In the genomic region with DNA sequence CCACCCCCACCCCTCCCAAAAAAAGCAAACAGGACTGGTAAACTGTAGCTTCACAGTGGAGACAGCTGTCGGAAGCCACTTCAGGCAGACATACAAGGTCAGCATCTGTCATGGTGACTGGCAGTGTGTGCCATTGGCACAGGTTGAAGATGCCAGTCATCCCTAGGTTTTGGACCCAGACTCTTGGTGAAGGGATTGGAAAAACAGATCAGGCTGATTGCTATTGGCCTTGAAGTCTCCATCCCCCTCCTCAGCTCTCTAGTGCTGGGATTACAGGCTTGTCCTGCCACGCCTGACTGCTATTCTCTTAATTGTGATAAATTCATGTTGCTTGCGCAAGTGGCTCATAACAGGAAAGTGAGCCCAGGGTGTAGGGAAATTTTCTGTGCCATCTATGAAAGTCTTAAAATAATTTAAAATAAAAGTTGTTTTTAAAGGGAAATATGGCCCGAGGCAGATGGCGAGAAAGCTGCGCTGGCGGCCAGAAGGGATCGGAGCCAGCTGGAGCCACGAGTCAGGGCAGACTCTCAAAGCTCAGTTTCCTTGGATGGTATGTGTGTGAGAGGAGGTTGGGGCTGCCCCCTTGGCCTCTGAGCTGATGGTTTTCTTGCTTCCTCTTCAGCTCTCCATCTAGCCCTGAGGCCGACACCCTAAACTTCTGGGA, we compare ENCODE assay signal across 16 mouse cellular contexts. TPM values are rescaled to one million over a fixed set of nuclear protein-coding genes. Genes with fewer than 3 reads are reported as not detected.
DNase-seq lines count a peak whose midpoint lies in the region; ATAC-seq lines count a peak whose summit lies in the region.
"Had no signal": no experiment of that assay in that cellular context is flagged by ENCODE, and none has a peak within 500 bp of the region (broad histone marks: within the 10 kb centered on the region; RNA-seq: fewer than 3 reads in every experiment).

No protein-coding gene starts in this region.

- H3K9me3 ChIP-seq in forebrain, embryonic 14.5 days (replicated peaks; ENCODE audit: control insufficient read depth, low read length): no peaks in the 10 kb centered on the region
- H3K9me3 ChIP-seq in forebrain, embryonic 11.5 days (ENCODE audit: control insufficient read depth, low read length): no peaks in the 10 kb centered on the region
- H3K9me3 ChIP-seq in midbrain, embryonic 11.5 days (ENCODE audit: control insufficient read depth, low read length): no peaks in the 10 kb centered on the region
- H3K9me3 ChIP-seq in midbrain, embryonic 16.5 days (replicated peaks; ENCODE audit: control insufficient read depth, low read length, poor library complexity, severe bottlenecking): no peaks in the 10 kb centered on the region
- no peaks in the 10 kb centered on the region for H3K9me3 ChIP-seq in forebrain, embryonic 16.5 days (ENCODE audit: control insufficient read depth, low read length)
- H3K9me3 ChIP-seq in heart, embryonic 12.5 days (replicated peaks): no peaks in the 10 kb centered on the region
- H3K9me3 ChIP-seq: G1E; limb, embryonic 10.5 days; neural tube, embryonic 13.5 days had no signal

- no peaks in the 10 kb centered on the region for H3K36me3 ChIP-seq in forebrain, embryonic 14.5 days (ENCODE audit: control insufficient read depth, insufficient read depth, low read length)
- no peaks in the 10 kb centered on the region for H3K36me3 ChIP-seq in forebrain, embryonic 11.5 days (ENCODE audit: control insufficient read depth, insufficient read depth, low read length)
- no peaks in the 10 kb centered on the region for H3K36me3 ChIP-seq in midbrain, embryonic 11.5 days (ENCODE audit: control insufficient read depth, insufficient read depth, low read length)
- no peaks in the 10 kb centered on the region for H3K36me3 ChIP-seq in midbrain, embryonic 16.5 days (ENCODE audit: control insufficient read depth, insufficient read depth, low read length)
- H3K36me3 ChIP-seq in forebrain, embryonic 16.5 days (ENCODE audit: control insufficient read depth, insufficient read depth): no peaks in the 10 kb centered on the region
- no peaks in the 10 kb centered on the region for H3K36me3 ChIP-seq in heart, embryonic 12.5 days
- H3K36me3 ChIP-seq: G1E; limb, embryonic 10.5 days; neural tube, embryonic 13.5 days had no signal

- WGBS in forebrain, embryonic 14.5 days: 76% methylated on average over 10 of the region's 10 CpGs
- 86% methylated on average over 10 of the region's 10 CpGs for WGBS in forebrain, embryonic 11.5 days
- WGBS in midbrain, embryonic 11.5 days: 79% methylated on average over 10 of the region's 10 CpGs
- 79% methylated on average over 10 of the region's 10 CpGs for WGBS in midbrain, embryonic 16.5 days
- 61% methylated on average over 10 of the region's 10 CpGs for WGBS in forebrain, embryonic 16.5 days
- WGBS in heart, embryonic 12.5 days: 81% methylated on average over 10 of the region's 10 CpGs

- no peak overlapping the region for H3K27ac ChIP-seq in forebrain, embryonic 14.5 days (ENCODE audit: low read depth, low read length)
- H3K27ac ChIP-seq in forebrain, embryonic 11.5 days (ENCODE audit: low read depth, low read length): no peak overlapping the region
- H3K27ac ChIP-seq in midbrain, embryonic 11.5 days (ENCODE audit: low read depth, low read length): no peak overlapping the region
- H3K27ac ChIP-seq in midbrain, embryonic 16.5 days (ENCODE audit: low read length): no peak overlapping the region
- peak overlapping the region; percentile 0; the same call in 1 of the 2 replicates for H3K27ac ChIP-seq in forebrain, embryonic 16.5 days (ENCODE audit: low read length)
- H3K27ac ChIP-seq in heart, embryonic 12.5 days (ENCODE audit: poor library complexity, severe bottlenecking): no peak overlapping the region
- H3K27ac ChIP-seq: limb, embryonic 10.5 days; neural tube, embryonic 13.5 days had no signal

- DNase-seq in forebrain, embryonic 14.5 days (ENCODE audit: low spot score): peak; percentile 58
- no peak for DNase-seq in forebrain, embryonic 11.5 days (ENCODE audit: low spot score)
- peak; percentile 62 for DNase-seq in midbrain, embryonic 11.5 days (ENCODE audit: low spot score, missing footprints)
- peak; percentile 68 to 70 for DNase-seq in right cerebral cortex, postnatal 10 days (ENCODE audit: low spot score in 2 of 2)
- no peak for DNase-seq in adrenal gland, adult 18-20 months (ENCODE audit: low spot score in 2 of 2)
- DNase-seq: heart, postnatal 14 days; liver, postnatal 0 days had no signal

- peak; percentile 42; the same call in 1 of the 2 replicates for ATAC-seq in forebrain, embryonic 14.5 days
- ATAC-seq in forebrain, embryonic 11.5 days (replicated peaks; ENCODE audit: low FRiP score): no peak
- ATAC-seq in midbrain, embryonic 11.5 days (ENCODE audit: low FRiP score): no peak
- ATAC-seq in midbrain, embryonic 16.5 days: no peak
- peak; percentile 72 for ATAC-seq in forebrain, embryonic 16.5 days
- no peak for ATAC-seq in heart, embryonic 12.5 days (ENCODE audit: insufficient number of reproducible peaks, low FRiP score)
- ATAC-seq: liver, postnatal 0 days had no signal

- no peak overlapping the region for H3K4me2 ChIP-seq in forebrain, embryonic 14.5 days (ENCODE audit: low read length)
- no peak overlapping the region for H3K4me2 ChIP-seq in forebrain, embryonic 11.5 days (ENCODE audit: low read depth, low read length, severe bottlenecking)
- H3K4me2 ChIP-seq in midbrain, embryonic 11.5 days: no peak overlapping the region
- H3K4me2 ChIP-seq in midbrain, embryonic 16.5 days (ENCODE audit: low read length): no peak overlapping the region
- H3K4me2 ChIP-seq in forebrain, embryonic 16.5 days (ENCODE audit: low read length): no peak overlapping the region
- no peak overlapping the region for H3K4me2 ChIP-seq in heart, embryonic 12.5 days
- H3K4me2 ChIP-seq: neural tube, embryonic 13.5 days had no signal

- H3K9ac ChIP-seq in forebrain, embryonic 14.5 days (ENCODE audit: low read length): no peak overlapping the region
- H3K9ac ChIP-seq in forebrain, embryonic 11.5 days (ENCODE audit: low read length): no peak overlapping the region
- no peak overlapping the region for H3K9ac ChIP-seq in midbrain, embryonic 11.5 days (ENCODE audit: low read length)
- H3K9ac ChIP-seq in midbrain, embryonic 16.5 days (ENCODE audit: low read depth, low read length): no peak overlapping the region
- no peak overlapping the region for H3K9ac ChIP-seq in forebrain, embryonic 16.5 days (replicated peaks; ENCODE audit: low read depth, low read length)
- no peak overlapping the region for H3K9ac ChIP-seq in heart, embryonic 12.5 days
- H3K9ac ChIP-seq: liver, postnatal 0 days; neural tube, embryonic 13.5 days had no signal

- H3K27me3 ChIP-seq in forebrain, embryonic 14.5 days (replicated peaks; ENCODE audit: control insufficient read depth, insufficient read depth, low read length): no peaks in the 10 kb centered on the region
- H3K27me3 ChIP-seq in forebrain, embryonic 11.5 days (ENCODE audit: control insufficient read depth, insufficient read depth, low read length): no peaks in the 10 kb centered on the region
- no peaks in the 10 kb centered on the region for H3K27me3 ChIP-seq in midbrain, embryonic 11.5 days (ENCODE audit: control insufficient read depth, insufficient read depth, low read length)
- no peaks in the 10 kb centered on the region for H3K27me3 ChIP-seq in midbrain, embryonic 16.5 days (ENCODE audit: control insufficient read depth, insufficient read depth, low read depth, low read length)
- H3K27me3 ChIP-seq in forebrain, embryonic 16.5 days (replicated peaks; ENCODE audit: control insufficient read depth, insufficient read depth, low read length): no peaks in the 10 kb centered on the region
- H3K27me3 ChIP-seq in heart, embryonic 12.5 days (replicated peaks): no peaks in the 10 kb centered on the region
- H3K27me3 ChIP-seq: neural tube, embryonic 13.5 days had no signal

- no peak overlapping the region for H3K4me3 ChIP-seq in forebrain, embryonic 14.5 days (ENCODE audit: low read depth, low read length)
- no peak overlapping the region for H3K4me3 ChIP-seq in forebrain, embryonic 11.5 days (ENCODE audit: low read depth, low read length)
- no peak overlapping the region for H3K4me3 ChIP-seq in midbrain, embryonic 11.5 days (ENCODE audit: low read depth, low read length)
- H3K4me3 ChIP-seq in midbrain, embryonic 16.5 days (ENCODE audit: low read depth, low read length): no peak overlapping the region
- H3K4me3 ChIP-seq in forebrain, embryonic 16.5 days (replicated peaks; ENCODE audit: low read length): no peak overlapping the region
- H3K4me3 ChIP-seq in heart, embryonic 12.5 days: no peak overlapping the region
- H3K4me3 ChIP-seq: erythroblast, embryonic 14.5 days; limb, embryonic 10.5 days; neural tube, embryonic 13.5 days had no signal

- no peaks in the 10 kb centered on the region for H3K4me1 ChIP-seq in forebrain, embryonic 14.5 days (ENCODE audit: control insufficient read depth, insufficient read depth, low read length)
- no peaks in the 10 kb centered on the region; the same call in none of the 2 replicates for H3K4me1 ChIP-seq in forebrain, embryonic 11.5 days (replicated peaks; ENCODE audit: control insufficient read depth, insufficient read depth, low read length)
- no peaks in the 10 kb centered on the region; the same call in 1 of the 2 replicates for H3K4me1 ChIP-seq in midbrain, embryonic 11.5 days (ENCODE audit: control insufficient read depth, insufficient read depth, low read length)
- no peaks in the 10 kb centered on the region for H3K4me1 ChIP-seq in midbrain, embryonic 16.5 days (ENCODE audit: control insufficient read depth, insufficient read depth, low read length)
- peaks cover 10% of the 10 kb centered on the region; the same call in 1 of the 2 replicates for H3K4me1 ChIP-seq in forebrain, embryonic 16.5 days (replicated peaks; ENCODE audit: control insufficient read depth, insufficient read depth, low read length)
- peaks cover 20% of the 10 kb centered on the region for H3K4me1 ChIP-seq in heart, embryonic 12.5 days (replicated peaks)
- H3K4me1 ChIP-seq: neural tube, embryonic 13.5 days had no signal

RNA-seq across cellular contexts. Expression of gene Cd6, which starts 44.9 kb away (rescaled TPM):
- polyA plus RNA-seq in forebrain, embryonic 14.5 days (2014; fragmentation: Nextera tagmentation; extraction: Ambion mirVana): not detected in 2 replicates
- 0.28 TPM in 1 of 2 replicates, not detected in the other for polyA plus RNA-seq in forebrain, embryonic 11.5 days (2014; fragmentation: Nextera tagmentation; extraction: Ambion mirVana)
- not detected in 2 replicates for polyA plus RNA-seq in midbrain, embryonic 11.5 days (2014; fragmentation: Nextera tagmentation; extraction: Ambion mirVana)
- polyA plus RNA-seq in midbrain, embryonic 16.5 days (2015; fragmentation: Nextera tagmentation; extraction: Ambion mirVana): 0.06 TPM in 1 of 2 replicates, not detected in the other
- polyA plus RNA-seq in forebrain, embryonic 16.5 days (2015; fragmentation: Nextera tagmentation; extraction: Ambion mirVana): not detected in 2 replicates
- total RNA-seq in adrenal gland, adult 18-20 months (2021): under 1 TPM in 1 of 2 experiments, not detected in 1; 0.32 TPM
- polyA plus RNA-seq in heart, embryonic 12.5 days (2016; fragmentation: Nextera tagmentation; extraction: Ambion mirVana): not detected in 2 replicates
- polyA plus RNA-seq: erythroblast, embryonic 14.5 days; G1E; limb, embryonic 10.5 days; neural tube, embryonic 13.5 days; testis, adult 2 months had no signal

RNA-seq across cellular contexts. Expression of gene Cd5, which starts 46.1 kb away (rescaled TPM):
- 0.29 TPM in 1 of 2 replicates, not detected in the other for polyA plus RNA-seq in forebrain, embryonic 14.5 days (2014; fragmentation: Nextera tagmentation; extraction: Ambion mirVana)
- 0.05 TPM in 1 of 2 replicates, not detected in the other for polyA plus RNA-seq in forebrain, embryonic 11.5 days (2014; fragmentation: Nextera tagmentation; extraction: Ambion mirVana)
- 0.08 and 0.22 TPM in 2 replicates for polyA plus RNA-seq in midbrain, embryonic 11.5 days (2014; fragmentation: Nextera tagmentation; extraction: Ambion mirVana)
- polyA plus RNA-seq in midbrain, embryonic 16.5 days (2015; fragmentation: Nextera tagmentation; extraction: Ambion mirVana): 0.48 and 0.78 TPM in 2 replicates
- 0.06 and 0.10 TPM in 2 replicates for polyA plus RNA-seq in forebrain, embryonic 16.5 days (2015; fragmentation: Nextera tagmentation; extraction: Ambion mirVana)
- total RNA-seq in adrenal gland, adult 18-20 months (2021): under 1 TPM in 1 of 2 experiments, not detected in 1; 0.38 TPM
- 0.19 and 0.55 TPM in 2 replicates for polyA plus RNA-seq in heart, embryonic 12.5 days (2016; fragmentation: Nextera tagmentation; extraction: Ambion mirVana)
- total RNA-seq: granulocyte monocyte progenitor cell, adult 5-6 weeks had no signal
- polyA plus RNA-seq: erythroblast, embryonic 14.5 days; G1E had no signal

RNA-seq across cellular contexts. Expression of gene Slc15a3, which starts 54.6 kb away (rescaled TPM):
- 0.34 and 0.49 TPM in 2 replicates for polyA plus RNA-seq in forebrain, embryonic 14.5 days (2014; fragmentation: Nextera tagmentation; extraction: Ambion mirVana)
- 0.19 and 0.20 TPM in 2 replicates for polyA plus RNA-seq in forebrain, embryonic 11.5 days (2014; fragmentation: Nextera tagmentation; extraction: Ambion mirVana)
- 0.18 and 0.25 TPM in 2 replicates for polyA plus RNA-seq in midbrain, embryonic 11.5 days (2014; fragmentation: Nextera tagmentation; extraction: Ambion mirVana)
- polyA plus RNA-seq in midbrain, embryonic 16.5 days (2015; fragmentation: Nextera tagmentation; extraction: Ambion mirVana): 0.27 and 0.30 TPM in 2 replicates
- polyA plus RNA-seq in forebrain, embryonic 16.5 days (2015; fragmentation: Nextera tagmentation; extraction: Ambion mirVana): 0.25 and 0.57 TPM in 2 replicates
- total RNA-seq in adrenal gland, adult 18-20 months (2021): 1 to 10 TPM; 3.1 to 6.5 TPM
- 0.23 and 0.41 TPM in 2 replicates for polyA plus RNA-seq in heart, embryonic 12.5 days (2016; fragmentation: Nextera tagmentation; extraction: Ambion mirVana)

Comparison
In these comparisons a context has a peak if more than half of its experiments do, and no peak if none do; other contexts are left out.
1. ATAC-seq: peak in forebrain, embryonic 14.5 days (single experiment) and forebrain, embryonic 16.5 days (single experiment); none in forebrain, embryonic 11.5 days (single experiment), midbrain, embryonic 11.5 days (single experiment), midbrain, embryonic 16.5 days (single experiment) and heart, embryonic 12.5 days (single experiment).
2. DNase-seq: peak in forebrain, embryonic 14.5 days (single experiment), midbrain, embryonic 11.5 days (single experiment) and right cerebral cortex, postnatal 10 days (2 of 2); none in forebrain, embryonic 11.5 days (single experiment) and adrenal gland, adult 18-20 months (0 of 2).